Mouse (Mus musculus) mesoderm, embryonic 11.5 days (tissue): ENCODE data around the gene Dtwd1.
A peak's percentile ranks its signal among the peaks of the same experiment; 100 is the strongest.
"Not testable (repeated sequence)": the region's sequence is repeated elsewhere in the genome, so short reads cannot be mapped to it uniquely, and the experiment has no call there.

ENCODE experiments used
- DNase-seq: peaks from one replicate; pipeline ENCODE4 v3.0.0-alpha.2; 2012; ENCODE audit warnings: low read depth, low spot score

The Dtwd1 gene

GRCm38 (mm10) chr2:126151855-126152571 is at the start of gene Dtwd1, which contains the start of gene Fam227b:
Gene Dtwd1, plus strand, starts transcription at chr2:126152141.
Gene Fam227b, minus strand, starts transcription at chr2:126152004.
- peak; percentile 99 for DNase-seq

GRCm38 (mm10) chr2:126147723-126148122 is 4.2 kb upstream of the Dtwd1 start:
- no peak for DNase-seq

GRCm38 (mm10) chr2:126165277-126166018 is 13.5 kb downstream of the Dtwd1 start:
- no peak for DNase-seq

GRCm38 (mm10) chr2:126166335-126166734 is 14.4 kb downstream of the Dtwd1 start:
- DNase-seq = no peak

GRCm38 (mm10) chr2:126166848-126167617 is 15.1 kb downstream of the Dtwd1 start:
- DNase-seq = no peak

- no peak for DNase-seq
Measured at GRCm38 (mm10) chr2:126171427-126171826, 19.5 kb downstream of the Dtwd1 start.

- DNase-seq = no peak
Measured at GRCm38 (mm10) chr2:126191306-126191705, 39.4 kb downstream of the Dtwd1 start.

- DNase-seq = no peak
Measured at GRCm38 (mm10) chr2:126192129-126192528, 40.2 kb downstream of the Dtwd1 start.

GRCm38 (mm10) chr2:126195631-126196356 is 43.9 kb downstream of the Dtwd1 start:
- no peak for DNase-seq

- no peak for DNase-seq
Measured at GRCm38 (mm10) chr2:126198971-126199370, 47.0 kb downstream of the Dtwd1 start.

GRCm38 (mm10) chr2:126211011-126211680 is 59.2 kb downstream of the Dtwd1 start:
- no peak for DNase-seq

- DNase-seq = not testable (repeated sequence)
Measured at GRCm38 (mm10) chr2:126214800-126215199, 62.9 kb downstream of the Dtwd1 start, which contains the start of gene Gm17555. Gene Gm17555, plus strand, starts transcription at chr2:126215100.
